Mouse (Mus musculus) Patski (cell line): ENCODE results near the gene Napb. TPM values are rescaled to one million over a fixed set of nuclear protein-coding genes. Genes with fewer than 3 reads are reported as not detected.

Experiments used
- ATAC-seq: fragments of 100-300 bp; one replicate; pipeline ENCODE4 v1.8.0; 2021
- CTCF ChIA-PET: fragments of 350-600 bp; sonication (Branson Sonifier 250); formaldehyde crosslinking; loops from one replicate; lab custom pipeline; 2022; ENCODE audit warnings: inconsistent platforms; lab: Charles Lee
- POLR2A ChIA-PET: fragments of 350-600 bp; sonication (Branson Sonifier 250); formaldehyde crosslinking; loops from one replicate; lab custom pipeline; 2022; ENCODE audit warnings: antibody characterized with exemption, inconsistent platforms; lab: Charles Lee
- DNase-seq: peaks from one replicate; pipeline ENCODE4 v3.0.0-alpha.2; 2011; ENCODE audit warnings: low read depth, low spot score
- H3K27me3 ChIP-seq: fragments of 371-371 bp; one replicate; pipeline ENCODE4 v1.5.1; 2021
- CTCF ChIP-seq: fragments of 100-300 bp; IDR thresholded peaks from one replicate; pipeline ENCODE4 v1.5.1; 2021
- in situ Hi-C: fragments of 300-500 bp; cut with MboI; formaldehyde crosslinking; loops from 3 replicates; pipeline ENCODE4 v1.11.1; 2018; ENCODE audit warnings: low pct_unique_long_range_greater_than_20kb, mixed read lengths
- polyA plus RNA-seq: library from polyadenylated mRNA; unstranded; gene quantifications from one replicate; pipeline ENCODE4 v1.2.3, GENCODE M21; 2021

Napb gene
- polyA plus RNA-seq, 1 experiment from 2014 or later: 4.3 TPM

DNA sequence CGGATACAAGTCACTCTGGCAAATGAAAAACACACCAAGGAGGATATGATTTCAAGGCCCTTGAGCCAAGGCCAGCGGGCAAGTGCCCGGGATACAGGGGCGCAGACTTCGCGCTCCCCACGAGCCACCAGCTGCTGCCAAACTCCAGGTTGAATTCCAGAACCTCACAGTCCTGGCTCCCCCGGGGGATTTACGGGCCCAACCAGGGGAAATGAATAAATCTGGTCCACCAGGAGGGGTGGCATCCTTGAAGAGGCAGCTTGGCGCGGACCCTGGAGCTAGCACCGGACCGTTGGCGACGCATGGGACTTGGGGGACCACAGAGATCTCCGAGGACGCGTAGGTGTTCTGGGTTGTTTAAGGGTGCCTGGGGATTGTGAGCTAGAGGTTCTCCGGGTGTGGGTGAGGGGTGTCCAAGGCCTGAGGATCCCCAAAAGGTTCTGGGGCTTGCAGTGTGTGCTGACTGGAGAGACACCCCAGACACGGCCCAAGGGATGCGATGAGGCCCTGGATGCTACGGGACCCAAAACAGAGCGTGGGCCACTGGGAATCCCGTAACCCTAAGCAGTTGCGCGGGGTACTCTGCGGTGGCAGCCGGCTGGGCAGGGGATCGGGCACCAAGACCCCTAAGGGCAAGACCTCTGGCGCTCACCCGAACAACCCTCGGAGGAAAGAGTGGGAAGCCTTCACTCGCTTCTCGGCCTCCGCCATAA, 497 bp downstream of the Napb start:
- POLR2A ChIA-PET: interaction anchor here (0.6 to 1.1 kb wide), 2 partner anchors 16 to 52 kb away, joined by 3 to 4 read pairs; no protein-coding TSS in a partner anchor
- TF ChIP-seq CTCF: no peak
- in situ Hi-C loops: loop anchor here (10.0 kb wide), 1 partner anchor 163 kb away; no protein-coding TSS in a partner anchor
- DNase-seq: no peak
- CTCF ChIA-PET: interaction anchor here (0.8 to 1.9 kb wide), 7 partner anchors 11 to 52 kb away, joined by 3 to 7 read pairs (median 4); no protein-coding TSS in a partner anchor
- H3K27me3 ChIP-seq: no peaks in the 10 kb centered on the region
- peak; percentile 67 for ATAC-seq

DNA sequence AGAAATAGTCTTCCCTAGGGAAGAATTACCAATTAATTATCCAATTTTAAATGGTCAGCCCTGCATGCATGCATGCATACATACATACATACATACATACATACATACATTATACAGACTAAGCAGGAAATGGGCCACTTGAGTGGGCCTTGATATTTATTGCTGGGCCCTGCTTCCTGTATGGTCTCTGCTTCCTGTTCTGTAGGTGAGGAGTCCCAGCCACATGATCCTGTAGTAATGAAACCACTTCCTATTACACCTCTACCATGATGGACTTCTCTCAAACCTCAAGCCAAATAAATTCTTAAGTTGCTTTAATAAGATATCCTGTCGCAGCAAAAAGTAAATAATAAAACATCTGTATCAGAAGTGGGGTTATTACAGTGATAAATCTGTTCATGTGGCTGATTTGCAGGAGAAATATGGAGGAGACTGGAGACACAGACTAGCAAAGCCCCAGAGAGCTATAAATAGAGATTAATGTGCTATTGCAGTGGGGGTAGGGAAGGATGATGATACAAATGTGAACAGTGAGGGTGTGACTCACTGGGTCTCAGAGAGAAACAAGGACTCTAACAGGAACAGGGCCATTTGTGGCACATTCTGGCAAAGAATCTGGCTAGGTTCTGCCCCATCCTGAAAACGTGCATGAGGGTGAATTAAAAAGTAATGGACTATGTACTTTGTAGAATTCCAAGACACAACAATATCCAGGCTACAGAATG, 12.8 kb downstream of the Napb start:
- ATAC-seq: peak; percentile 85
- POLR2A ChIA-PET: no interaction called here
- in situ Hi-C loops: no loop called here
- no peak for TF ChIP-seq CTCF
- CTCF ChIA-PET: interaction anchor here (1.1 to 4.5 kb wide), 4 partner anchors 11 to 17 kb away, joined by 3 to 27 read pairs (median 4); partner anchors contain the start of gene Napb
- H3K27me3 ChIP-seq: no peaks in the 10 kb centered on the region
- no peak for DNase-seq

DNA sequence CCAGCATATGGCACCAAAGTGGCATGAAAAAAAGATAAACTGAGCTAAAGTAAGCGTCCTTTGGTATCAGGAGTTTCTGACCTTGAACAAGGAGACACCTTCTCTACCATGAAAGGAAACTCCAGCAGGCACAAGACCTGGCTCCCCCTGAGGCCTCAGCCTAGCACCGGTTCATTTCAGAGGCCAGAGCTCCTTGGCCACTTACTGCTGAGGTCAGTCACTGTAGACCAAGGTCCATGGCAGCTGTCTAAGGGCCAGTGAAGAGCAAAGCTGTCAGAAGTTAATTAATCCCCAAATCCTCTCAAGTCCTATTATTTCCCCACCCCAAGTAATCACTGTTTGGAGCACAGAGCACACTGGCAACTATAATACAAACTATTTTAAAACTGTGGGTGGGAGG, 15.2 kb downstream of the Napb start:
- H3K27me3 ChIP-seq: no peaks in the 10 kb centered on the region
- in situ Hi-C loops: no loop called here
- ATAC-seq (no peak), DNase-seq (no peak)
- ChIA-PET CTCF (interaction anchor here (1.2 to 4.5 kb wide), 2 partner anchors 12 to 26 kb away, joined by 3 to 27 read pairs; no protein-coding TSS in a partner anchor), POLR2A (no interaction called here)
- no peak for TF ChIP-seq CTCF

DNA sequence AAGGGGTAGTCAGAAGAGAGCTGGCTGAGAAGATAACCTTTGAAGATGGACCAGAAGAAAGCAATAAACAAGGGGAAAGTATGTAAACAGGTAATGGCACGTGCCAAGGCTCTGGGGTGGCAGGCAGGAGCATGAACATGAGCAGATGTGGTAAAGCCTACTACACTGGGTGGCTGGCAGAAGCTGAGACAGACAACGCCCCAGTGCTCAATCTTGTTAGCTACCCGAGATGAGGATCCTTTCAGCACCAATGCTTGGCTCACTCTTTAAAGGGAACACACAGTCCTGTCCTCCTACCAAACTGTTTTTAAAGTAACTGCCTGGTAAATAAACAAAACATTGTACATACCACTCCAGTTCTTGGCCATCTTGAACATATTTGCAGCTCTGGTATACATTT, 19.9 kb downstream of the Napb start:
- DNase-seq (no peak), ATAC-seq (no peak)
- no peak for TF ChIP-seq CTCF
- in situ Hi-C loops: no loop called here
- ChIA-PET CTCF (interaction anchor here (0.9 to 1.7 kb wide), 6 partner anchors 11 to 52 kb away, joined by 3 to 4 read pairs (median 3); partner anchors contain the start of gene Napb), POLR2A (no interaction called here)
- no peaks in the 10 kb centered on the region for H3K27me3 ChIP-seq

DNA sequence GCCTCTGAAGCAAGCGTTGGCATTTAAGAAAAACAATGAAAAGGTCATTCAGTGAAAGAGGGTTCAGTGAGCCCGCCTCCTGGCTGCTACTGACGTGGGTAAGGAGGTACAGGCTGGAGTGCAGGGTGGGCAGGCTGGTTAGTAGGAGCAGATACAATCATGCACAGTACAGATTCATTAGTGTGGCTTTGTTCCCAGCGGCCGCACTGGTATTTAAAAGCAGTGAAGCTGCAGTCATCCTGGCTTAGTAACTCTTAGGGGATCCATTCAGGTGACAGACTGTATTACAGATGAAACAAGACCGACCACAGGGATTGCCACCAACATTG, 25.1 kb downstream of the Napb start:
- DNase-seq (no peak), ATAC-seq (no peak)
- POLR2A ChIA-PET: no interaction called here
- CTCF ChIA-PET: interaction anchor here (0.8 to 4.9 kb wide), 14 partner anchors 8 to 194 kb away, joined by 3 to 27 read pairs (median 6); no protein-coding TSS in a partner anchor
- in situ Hi-C loops: no loop called here
- H3K27me3 ChIP-seq: no peaks in the 10 kb centered on the region
- no peak for TF ChIP-seq CTCF

DNA sequence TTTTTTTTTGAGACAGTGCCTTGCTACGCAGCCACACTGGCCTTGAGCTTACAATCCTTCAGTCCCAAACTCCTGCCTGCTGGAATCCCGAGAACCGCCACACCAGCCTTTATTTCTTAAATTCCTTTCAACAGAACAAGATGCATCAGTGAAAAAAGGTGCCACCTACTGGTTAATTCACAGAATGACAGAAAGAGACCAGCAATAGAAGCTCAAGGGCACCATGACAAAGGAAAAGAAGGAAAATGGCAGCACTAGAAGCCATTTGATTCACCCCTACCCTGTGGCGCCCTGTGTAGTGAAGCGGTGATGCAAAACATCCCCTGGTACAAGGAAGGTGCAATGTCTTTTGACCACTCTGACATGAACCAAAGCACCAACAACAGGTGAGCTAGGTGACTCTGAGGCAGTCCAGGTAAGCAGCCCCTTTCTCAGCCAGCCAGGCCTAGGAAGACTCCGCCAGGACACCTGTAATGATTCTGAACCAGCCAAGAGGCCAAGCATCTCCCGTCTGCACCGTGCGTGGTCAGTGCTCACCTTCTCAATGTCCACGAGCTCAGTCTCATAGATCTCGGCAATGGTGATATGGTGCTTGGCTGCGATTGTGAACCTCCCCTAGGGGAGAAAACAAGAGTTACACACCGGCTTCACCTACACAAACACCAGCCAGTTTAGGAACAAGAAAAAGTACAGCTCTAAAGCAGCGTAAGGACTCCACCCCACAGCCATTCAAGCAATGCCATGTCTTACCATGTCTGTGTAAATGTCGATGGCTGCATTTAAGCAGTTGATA, 25.7 kb downstream of the Napb start:
- ChIA-PET POLR2A (no interaction called here), CTCF (interaction anchor here (0.7 to 4.9 kb wide), 19 partner anchors 8 to 195 kb away, joined by 3 to 27 read pairs (median 5); no protein-coding TSS in a partner anchor)
- DNase-seq (no peak), ATAC-seq (peak; percentile 65)
- in situ Hi-C loops: no loop called here
- peak; percentile 72 for TF ChIP-seq CTCF
- H3K27me3 ChIP-seq: no peaks in the 10 kb centered on the region

DNA sequence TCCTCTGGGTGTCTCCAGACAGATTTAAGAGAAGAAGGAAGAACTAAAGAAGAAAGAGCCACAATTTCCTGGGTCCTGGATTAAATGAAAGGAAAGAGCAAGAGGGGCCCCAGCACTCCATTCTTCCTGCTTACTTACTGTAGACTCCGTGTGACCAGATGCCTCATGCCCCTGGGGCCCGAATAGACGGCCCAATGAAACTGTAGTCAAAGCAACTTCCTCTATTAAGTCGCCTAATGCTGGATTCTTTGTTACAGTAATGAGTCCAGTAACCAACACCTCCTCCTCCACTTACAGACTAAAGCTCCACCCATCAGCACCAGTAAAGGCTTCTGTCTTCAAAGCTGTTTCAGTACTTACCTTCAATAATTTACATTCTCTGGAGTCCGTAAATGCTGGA, 33.7 kb downstream of the Napb start:
- no peak for TF ChIP-seq CTCF
- ATAC-seq (no peak), DNase-seq (no peak)
- H3K27me3 ChIP-seq: no peaks in the 10 kb centered on the region
- ChIA-PET CTCF (interaction anchor here (0.9 kb wide), 1 partner anchor 24 kb away, joined by 3 read pairs; no protein-coding TSS in a partner anchor), POLR2A (no interaction called here)
- in situ Hi-C loops: no loop called here

DNA sequence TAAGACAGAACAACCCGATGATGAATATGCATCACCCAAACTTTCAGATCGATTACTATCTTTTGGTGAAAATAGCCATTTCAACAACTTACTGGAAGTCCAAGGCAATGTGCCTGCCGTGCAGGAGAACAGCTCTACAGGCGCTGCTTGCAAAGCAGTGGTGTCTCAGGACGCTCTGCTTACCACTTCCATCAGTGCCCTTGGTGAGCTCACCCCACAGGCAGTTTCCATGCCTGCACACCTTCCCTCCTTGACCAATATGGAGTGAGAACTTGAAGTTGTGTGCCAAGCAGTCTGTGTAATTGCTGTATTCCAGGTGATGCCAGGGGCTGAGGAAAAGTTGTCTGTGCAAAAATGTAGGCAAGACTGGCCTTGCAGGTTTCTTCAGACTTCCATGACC, 41.5 kb downstream of the Napb start:
- ChIA-PET POLR2A (interaction anchor here (0.5 to 0.9 kb wide), 2 partner anchors 10 to 15 kb away, joined by 3 to 4 read pairs; no protein-coding TSS in a partner anchor), CTCF (interaction anchor here (1.6 to 2.8 kb wide), 2 partner anchors 16 to 23 kb away, joined by 5 to 10 read pairs; no protein-coding TSS in a partner anchor)
- DNase-seq: no peak
- no peak for ATAC-seq
- in situ Hi-C loops: no loop called here
- no peak for TF ChIP-seq CTCF
- no peaks in the 10 kb centered on the region for H3K27me3 ChIP-seq

DNA sequence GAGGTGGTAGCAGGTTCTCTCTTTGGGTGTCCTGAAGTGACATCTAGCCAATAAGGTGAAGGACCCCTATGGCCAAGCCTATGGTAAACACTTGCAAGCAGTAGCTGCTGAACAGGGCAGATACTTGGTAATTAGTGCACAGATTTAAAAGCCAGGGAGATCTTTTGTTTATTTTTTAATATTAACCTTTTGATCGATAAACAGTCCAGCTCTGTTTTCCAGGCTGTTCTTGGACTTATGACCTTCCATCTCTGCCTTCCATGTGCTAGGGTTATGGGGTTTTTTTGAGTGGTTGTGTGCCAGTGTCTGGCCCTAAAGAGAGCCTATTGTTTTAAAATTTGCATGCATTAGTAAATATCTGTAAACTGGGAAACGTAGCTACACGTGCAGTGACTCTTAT, 42.0 kb downstream of the Napb start:
- CTCF ChIA-PET: interaction anchor here (2.8 kb wide), 1 partner anchor 16 kb away, joined by 10 read pairs; no protein-coding TSS in a partner anchor
- POLR2A ChIA-PET: no interaction called here
- in situ Hi-C loops: no loop called here
- no peak for TF ChIP-seq CTCF
- no peaks in the 10 kb centered on the region for H3K27me3 ChIP-seq
- no peak for ATAC-seq
- no peak for DNase-seq
